Mouse (Mus musculus) lung, adult 2 months (tissue): ENCODE measurements around the gene Ptpa.

Experiments
- CTCF ChIP-seq: fragments of 200-500 bp; IDR thresholded peaks from 2 replicates; pipeline ENCODE4 v1.5.1; 2011; ENCODE audit warnings: mild to moderate bottlenecking, low read length, control low read depth; ENCODE audit not compliant: insufficient read depth
- POLR2A ChIP-seq: fragments of 200-500 bp; IDR thresholded peaks from 2 replicates; pipeline ENCODE4 v1.6.1; 2011; ENCODE audit warnings: low read depth, mild to moderate bottlenecking, control low read depth, low read length, borderline replicate concordance; ENCODE audit errors: extremely low read depth

GRCm38 (mm10) chr2:30441518-30442497 is 26.0 kb downstream of the Ptpa start:
- TF ChIP-seq CTCF: no peak
- peak; percentile 68; the same call in 1 of the 2 replicates for TF ChIP-seq POLR2A
